Mouse (Mus musculus) layer of hippocampus, adult 18-20 months (tissue): ENCODE data around the gene 1700029F12Rik. TPM values are rescaled to one million over a fixed set of nuclear protein-coding genes. Genes with fewer than 3 reads are reported as not detected.
"Not testable (repeated sequence)": the region's sequence is repeated elsewhere in the genome, so short reads cannot be mapped to it uniquely, and the experiment has no call there.

Source experiments
- DNase-seq, 2 experiments: peaks; one replicate each; pipeline ENCODE4 v3.0.0; 2022; ENCODE audit warnings: low spot score in 2 of 2
- long read RNA-seq: library from polyadenylated mRNA; stranded (forward); transcript quantifications from one replicate; pipeline ENCODE4 v2.0.0, GENCODE M21; 2021
- total RNA-seq, 2 experiments: library from RNA; stranded (reverse); gene quantifications; 2 replicates each; pipeline ENCODE4 v1.2.3; 2021

Gene 1700029F12Rik
- total RNA-seq = not detected
- long read RNA-seq = 0 reads

DNA sequence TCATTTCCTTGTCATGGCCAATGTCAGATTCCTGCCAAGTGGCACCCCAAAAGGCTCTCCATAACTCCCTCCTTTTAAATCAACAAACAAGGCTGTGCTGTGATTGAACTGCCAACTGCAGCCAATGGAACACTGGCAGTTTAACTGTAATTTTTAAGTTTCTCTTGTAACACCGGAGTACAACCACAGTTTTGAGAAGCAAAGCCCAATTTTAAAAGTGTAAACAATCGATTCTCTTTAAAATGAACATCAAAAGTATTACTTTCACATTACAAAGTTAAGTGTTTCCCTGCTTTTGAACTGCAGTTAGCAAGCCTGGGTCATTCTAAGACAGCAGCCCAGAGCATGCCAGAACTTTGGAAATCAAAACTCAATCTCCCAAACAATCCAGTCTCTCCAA lies at the start of gene 1700029F12Rik:
Gene 1700029F12Rik (minus strand): TSS at position 101 of the 400 bp plus-strand sequence.
- no peak for DNase-seq

DNA sequence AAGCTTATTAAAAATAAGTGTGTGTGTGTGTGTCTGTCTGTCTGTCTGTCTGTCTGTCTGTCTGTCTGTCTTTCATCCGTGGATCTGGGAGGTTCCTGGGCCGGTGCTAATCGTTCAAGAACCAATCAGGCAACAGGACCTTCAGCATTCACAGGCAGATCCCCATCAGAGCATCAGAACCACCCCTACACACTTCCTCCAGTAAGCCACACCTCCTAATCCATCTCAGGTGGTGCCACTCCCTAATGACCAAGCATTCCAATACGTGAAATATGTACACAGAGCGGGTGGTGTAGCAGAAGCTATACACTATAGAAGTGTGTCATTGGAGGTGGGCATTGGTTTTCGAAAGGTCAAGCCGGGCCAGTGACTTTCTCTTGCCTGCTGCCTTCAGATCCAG lies 48.3 kb upstream of the 1700029F12Rik start:
- no peak for DNase-seq

DNA sequence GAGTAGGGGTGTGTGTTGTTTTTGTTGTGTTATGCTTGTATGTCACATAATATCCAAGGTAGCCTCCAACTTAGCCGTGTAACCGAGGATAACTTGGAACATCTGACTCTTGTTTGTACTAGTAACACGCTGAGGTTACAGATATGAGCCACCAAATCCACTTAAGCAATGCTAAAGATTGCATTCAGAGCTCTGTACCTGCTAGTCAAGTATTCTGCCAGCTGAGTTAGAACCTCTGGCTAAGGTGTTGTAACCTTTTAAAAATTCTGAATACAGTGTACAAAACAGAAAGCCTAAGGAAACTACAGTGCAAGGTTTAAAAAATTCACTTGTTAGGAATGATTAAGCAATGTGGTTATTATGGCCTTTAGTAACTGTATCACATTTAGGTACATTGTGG lies 46.5 kb upstream of the 1700029F12Rik start:
- DNase-seq = no peak

DNA sequence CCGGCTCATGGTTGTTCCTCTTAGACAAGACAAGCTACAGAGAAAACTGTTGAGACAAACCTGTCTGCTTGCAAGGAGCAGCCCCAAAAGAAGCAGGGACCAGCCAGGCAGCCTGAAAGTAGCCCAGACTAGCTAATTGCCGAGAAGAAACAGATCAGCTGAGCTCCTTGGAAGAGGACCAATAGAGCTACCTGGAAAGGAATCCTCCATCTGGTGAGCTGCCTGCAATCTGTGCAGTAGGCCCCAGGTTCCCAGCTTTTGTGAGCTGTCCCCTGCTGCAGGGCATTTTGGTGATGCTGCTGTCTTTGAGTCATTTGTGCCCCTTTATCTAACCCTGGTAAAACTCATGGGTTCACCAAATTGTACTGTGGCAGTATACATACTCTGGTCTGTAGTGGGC lies 46.0 kb upstream of the 1700029F12Rik start:
- DNase-seq = no peak

DNA sequence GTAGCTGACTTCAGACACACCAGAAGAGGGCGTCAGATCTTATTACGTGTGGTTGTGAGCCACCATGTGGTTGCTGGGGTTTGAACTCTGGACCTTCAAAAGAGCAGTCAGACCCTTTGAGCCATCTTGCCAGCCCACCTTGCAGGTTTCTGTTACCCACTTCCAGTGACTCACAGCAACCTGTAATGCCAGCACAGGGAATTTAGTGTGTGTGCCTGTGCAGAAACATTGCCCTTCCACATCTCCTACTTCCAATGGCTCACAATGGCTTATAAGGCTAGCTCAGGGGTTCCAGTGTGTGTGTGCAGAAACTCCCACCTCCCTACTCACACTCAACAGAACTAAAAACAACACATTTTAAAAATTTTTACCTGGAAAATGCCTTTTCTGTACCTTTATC lies 43.4 kb upstream of the 1700029F12Rik start:
- DNase-seq = no peak

DNA sequence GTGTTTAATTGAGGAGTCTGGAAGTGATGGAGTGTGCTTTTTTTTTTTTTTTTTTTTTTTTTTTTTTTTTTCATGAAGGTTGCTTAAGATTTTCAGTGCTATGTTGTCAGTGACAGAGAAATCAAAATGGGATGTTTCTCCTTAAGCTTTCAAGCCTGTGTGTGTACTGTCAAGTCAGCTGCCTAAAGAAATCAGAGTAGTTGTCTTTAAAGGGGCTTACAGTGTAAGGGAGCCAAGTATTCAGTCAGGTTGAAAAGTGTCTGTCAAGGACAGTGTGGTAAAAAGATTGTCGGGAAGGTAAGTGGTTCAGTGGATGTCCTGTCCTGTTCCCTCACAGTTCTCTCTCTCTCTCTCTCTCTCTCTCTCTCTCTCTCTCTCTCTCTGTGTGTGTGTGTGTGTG lies 39.3 kb upstream of the 1700029F12Rik start:
- DNase-seq = no peak

DNA sequence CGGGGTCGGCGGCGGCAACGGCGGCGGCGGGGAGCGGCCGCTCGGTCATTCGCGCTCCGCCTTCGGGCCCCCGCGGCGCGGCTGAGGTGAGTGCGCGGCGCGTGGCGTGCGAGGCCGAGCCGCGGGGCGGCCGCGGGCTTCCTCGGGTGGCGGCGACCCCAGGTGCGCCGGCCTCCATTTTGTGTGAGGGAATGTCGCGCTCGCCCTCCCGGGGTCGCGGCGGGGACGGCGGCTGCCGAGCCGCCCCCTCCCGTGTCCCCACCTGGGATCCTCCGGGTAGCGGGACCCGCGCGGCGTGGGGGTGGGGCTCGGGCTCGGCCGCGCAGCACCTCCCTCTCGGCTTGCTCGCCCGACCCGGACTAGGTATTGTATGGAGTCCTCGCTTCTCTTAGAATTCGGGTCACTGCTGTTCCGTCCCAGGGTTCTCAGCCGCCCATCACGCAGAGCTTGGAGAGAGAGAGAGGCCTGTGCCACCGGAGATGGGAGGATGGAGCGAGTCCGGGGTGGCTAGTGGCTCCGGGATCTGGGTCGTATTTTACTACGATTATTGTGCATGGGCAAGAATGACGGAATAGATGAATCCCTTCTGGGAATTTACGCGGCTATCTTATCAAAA lies 37.6 kb upstream of the 1700029F12Rik start:
- DNase-seq = peak; percentile 22 to 53

DNA sequence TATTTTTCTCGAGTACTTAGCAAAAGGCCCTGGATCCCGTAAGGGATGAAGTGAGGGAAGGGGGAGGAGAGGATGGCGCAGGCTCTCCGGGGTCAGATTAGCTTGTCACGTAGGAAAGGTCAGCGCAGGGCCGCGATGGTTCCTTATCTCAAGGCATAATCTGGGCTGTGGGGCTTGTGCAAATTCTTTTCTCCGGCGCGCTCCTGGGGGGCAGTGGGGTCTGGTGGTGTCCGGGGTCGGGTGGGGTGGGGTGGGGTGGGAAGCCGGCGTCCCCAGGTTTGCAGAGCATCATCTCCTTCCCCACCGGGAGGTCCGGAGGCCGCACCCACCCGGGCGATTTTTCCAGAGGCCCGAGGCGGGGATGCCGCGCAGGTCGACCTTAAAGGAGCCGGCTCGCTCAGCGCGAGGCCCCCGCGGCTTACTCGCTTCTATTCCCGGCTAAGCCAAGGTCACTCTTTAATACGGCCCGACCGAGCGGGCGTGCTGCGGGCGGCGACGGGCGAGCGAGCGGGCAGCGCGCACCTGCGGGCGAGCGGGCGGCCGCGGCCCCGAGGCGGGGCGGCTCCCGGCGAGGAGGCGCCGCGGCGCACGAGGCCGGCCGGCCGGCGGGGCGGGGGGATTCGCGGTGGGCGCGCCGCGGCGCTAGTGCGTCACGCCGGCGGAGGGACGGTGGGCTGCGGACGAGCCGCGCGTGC lies 36.9 kb upstream of the 1700029F12Rik start:
- peak in 1 of 2 experiments; percentile 25 for DNase-seq

DNA sequence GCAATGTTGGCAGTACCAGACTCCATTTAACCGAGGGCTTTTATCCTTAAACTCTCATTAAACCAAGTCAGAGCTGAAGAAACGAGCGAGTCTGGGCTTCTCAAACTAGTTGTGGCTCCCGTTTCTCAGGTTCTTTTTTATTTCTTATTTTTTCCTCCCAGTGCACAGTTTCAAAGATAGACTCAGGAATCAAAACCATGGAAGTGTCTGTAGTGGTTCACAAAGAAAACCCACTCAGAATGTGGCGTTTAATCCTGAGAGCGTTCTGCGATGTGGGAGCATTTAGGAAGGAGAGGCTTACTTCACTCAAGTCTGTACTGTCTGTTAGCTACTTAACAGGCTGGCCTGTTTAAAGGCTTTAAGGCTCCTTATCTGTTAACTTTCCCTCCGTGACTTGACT lies 34.0 kb upstream of the 1700029F12Rik start:
- DNase-seq = no peak

DNA sequence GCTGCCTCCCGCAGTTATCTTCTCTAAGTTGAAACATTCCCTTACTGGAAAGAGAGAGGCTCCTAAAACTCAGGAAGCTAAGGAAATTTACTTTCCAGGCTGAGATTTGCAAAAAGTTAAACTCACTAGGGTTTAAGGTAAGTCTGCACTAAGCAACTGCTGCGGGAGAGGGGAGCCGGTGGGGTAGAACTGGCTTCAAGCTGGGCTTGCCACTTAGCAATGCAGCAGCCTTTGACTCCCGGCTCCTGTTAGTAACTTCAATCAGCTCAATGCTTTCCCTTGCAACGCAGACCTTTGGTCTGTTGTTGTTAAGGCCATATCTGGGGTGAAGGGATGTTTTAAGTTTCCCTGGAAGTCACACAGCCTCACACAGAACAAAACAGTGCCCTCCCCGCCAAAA lies 33.5 kb upstream of the 1700029F12Rik start:
- no peak for DNase-seq

DNA sequence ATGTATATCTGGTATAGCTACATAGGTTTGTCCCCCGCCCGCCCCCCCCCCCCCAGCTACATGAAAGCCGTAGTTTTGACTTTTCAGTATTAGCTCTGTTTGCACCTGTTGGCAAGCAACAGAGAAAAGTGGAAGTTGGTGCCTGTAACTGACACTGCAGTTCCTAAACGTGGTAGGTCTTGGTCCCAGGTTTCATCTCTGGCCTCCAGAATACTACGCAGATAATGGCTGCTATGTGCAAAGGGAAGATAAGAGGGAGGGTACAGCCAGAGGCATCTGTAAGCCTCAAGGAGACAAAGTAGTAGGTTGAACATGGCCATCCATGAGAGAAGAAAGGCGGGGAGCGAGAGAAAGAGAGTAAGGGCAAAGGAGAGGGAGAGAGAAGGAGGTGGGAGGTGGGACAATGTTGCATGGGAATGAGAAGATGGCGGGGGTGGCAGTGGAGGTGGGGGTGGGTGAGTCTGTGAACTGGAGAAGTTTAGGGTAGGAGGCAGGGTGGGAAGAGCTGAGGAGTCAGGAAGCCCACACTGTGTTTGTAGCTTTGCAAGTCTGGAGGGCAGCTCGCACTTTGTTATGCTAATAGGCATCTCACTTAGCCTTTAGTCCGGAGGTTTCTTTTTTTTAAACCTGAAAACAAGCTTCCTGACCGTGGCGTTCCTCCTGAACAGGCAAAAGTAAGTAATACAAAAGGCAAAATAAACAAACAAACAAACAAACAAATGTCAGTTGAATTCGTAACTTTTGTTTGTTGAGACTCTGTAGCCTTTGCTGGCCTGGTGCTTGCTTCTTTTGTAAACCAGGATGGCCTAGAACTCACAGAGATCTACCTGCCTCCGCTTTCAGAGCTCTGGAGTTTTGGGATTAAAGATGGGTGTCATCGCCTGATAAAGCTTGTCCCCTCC lies 32.7 kb upstream of the 1700029F12Rik start, which contains the start of gene Fam169a:
Gene Fam169a (plus strand): TSS at position 638 of the 902 bp plus-strand sequence.
- DNase-seq = no peak

DNA sequence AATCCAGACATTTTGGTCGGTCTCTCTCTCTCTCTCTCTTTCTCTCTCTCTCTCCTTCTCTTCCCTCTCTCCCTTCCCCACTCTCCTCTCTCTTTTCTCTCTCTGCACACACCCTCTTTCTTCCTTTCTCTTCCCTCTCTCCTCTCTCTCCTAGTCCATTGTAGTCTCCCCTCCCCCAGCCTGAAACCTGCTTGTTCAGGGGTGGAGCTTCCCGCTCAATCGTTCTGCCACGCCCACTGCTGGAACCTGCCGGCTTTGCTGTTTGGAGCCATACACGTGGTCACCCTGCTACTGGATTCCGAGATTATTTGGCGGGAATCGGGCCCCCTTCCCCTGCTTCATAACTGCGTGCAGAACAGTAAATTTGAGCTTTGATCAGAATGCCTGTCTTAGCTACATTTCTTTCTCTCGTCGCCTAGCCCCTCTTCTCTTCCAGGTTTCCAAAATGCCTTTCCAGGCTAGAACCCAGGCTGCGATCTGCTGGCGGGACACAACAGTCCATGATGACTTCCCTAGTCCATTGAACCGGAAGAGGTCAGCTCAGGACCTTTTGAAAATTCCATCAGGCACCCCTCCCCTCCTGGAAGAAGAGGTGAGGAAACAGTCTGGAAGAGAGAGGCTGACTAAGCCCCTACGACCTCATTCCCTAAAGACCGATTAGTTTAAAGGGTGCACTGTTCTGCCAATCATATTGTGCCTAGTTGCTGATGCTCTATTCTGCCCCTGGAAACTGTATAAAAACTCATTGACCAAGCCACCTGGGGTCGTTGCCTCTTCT lies 30.9 kb upstream of the 1700029F12Rik start:
- DNase-seq = not testable (repeated sequence)

DNA sequence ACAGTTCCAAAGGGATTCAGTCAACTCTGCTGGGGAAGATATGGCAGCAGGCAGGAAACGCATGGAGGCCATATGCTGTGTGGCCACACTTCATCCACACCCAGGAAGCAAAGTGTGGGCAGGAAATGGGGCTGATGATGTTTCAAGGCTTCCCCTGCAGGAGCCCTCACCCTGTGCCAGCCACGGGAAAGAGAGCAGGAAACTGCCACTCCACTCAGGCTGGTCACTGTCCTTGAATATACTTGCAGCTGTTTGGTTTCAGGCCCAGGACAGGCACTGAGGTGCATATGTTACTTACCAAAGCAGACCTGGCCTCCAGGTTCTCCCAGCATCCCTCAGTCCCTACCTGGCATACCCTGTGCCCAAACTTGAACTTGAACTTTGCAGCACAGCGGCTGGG lies 30.3 kb upstream of the 1700029F12Rik start:
- DNase-seq = no peak

DNA sequence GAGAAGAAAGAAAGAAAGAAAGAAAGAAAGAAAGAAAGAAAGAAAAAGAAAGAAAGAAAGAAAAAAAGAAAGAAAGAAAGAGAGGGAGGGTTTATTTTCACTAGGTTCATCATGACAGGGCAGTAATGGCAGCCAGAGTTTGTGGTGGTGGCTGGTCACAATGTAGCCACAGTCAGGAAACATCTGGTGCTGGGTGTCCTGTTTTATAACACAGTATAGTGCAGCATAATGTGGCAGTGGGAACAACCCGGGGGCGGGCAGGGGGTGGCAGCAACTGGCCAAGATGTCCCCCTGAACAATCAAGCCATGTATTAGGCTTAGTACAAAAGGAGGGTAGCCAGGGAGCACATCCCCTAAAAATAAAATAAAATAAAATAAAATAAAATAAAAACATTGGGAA lies 29.3 kb upstream of the 1700029F12Rik start:
- DNase-seq = no peak

DNA sequence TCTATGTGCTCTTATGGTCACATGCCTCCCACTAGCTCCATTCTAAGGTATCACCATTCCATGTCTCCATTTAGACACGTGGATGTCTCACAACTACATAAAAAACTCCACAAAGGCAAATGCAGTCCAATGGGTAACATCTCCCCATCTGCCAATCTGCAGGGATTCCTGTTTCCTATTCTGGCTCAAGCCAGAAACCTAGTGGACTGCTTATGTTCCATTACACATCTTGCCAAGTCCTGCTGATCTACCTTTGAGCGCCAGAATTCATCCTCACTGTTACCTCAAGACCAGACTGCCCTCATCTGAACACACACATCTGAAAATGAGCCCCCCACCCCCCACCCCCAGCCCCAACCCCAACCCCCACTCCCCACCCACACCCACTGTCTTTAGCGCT lies 28.0 kb upstream of the 1700029F12Rik start:
- no peak for DNase-seq

DNA sequence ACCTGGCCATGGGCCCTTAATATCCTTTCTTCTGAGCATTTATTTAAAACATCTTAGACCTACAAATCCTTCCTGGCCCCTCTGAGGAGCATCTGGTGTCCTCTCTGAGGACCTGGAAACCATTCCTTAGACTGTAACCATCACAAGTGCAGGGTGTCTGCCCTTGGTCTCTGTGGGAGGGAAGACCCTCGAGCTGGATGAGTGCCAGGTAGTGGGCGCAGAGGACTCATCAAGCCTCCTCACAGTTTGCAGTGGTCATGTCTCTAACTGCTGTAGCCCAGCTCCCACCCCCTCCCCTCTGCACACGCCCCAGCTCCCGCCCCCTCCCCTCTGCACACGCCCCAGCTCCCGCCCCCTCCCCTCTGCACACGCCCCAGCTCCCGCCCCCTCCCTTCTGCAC lies 26.2 kb upstream of the 1700029F12Rik start:
- DNase-seq = no peak

DNA sequence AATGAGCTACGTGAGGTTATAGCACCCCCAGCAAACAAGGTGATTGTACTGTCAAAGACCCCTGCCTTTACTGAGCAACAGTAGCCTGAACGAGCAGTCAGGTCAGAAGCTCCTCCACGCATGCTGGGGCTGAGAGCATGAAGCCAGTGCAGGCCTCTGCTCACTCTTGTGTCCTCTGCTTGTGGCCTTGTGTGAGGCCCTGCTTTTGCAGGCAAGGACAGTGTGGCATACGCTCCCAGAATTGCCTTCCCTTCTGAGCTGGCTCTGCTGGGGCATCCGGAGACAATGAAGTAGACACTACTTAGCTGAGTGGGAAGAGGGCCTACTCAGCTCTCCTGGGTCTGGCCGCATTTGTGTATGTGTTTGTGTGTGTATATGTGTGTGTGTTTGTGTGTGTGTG lies 25.6 kb upstream of the 1700029F12Rik start:
- no peak for DNase-seq

DNA sequence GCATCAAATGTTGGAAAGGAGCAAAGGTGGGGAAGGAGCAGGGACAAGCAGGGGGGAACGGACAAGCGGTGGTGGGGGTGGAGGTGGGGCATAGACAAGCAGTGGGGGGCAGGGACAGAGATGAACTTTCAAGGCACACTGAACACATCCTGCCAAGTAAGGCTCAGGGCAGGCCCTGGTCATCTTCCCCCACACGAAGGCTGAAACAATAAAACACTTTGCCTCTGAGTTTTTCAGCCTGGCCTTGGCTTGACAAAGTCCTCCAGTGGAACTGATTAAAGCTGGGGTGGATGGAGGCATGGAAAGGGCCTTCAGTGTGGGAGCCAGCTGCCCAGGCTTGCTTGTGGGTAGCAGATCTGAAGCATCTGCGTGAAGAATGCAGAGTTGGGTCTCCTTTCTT lies 23.7 kb upstream of the 1700029F12Rik start:
- no peak for DNase-seq

DNA sequence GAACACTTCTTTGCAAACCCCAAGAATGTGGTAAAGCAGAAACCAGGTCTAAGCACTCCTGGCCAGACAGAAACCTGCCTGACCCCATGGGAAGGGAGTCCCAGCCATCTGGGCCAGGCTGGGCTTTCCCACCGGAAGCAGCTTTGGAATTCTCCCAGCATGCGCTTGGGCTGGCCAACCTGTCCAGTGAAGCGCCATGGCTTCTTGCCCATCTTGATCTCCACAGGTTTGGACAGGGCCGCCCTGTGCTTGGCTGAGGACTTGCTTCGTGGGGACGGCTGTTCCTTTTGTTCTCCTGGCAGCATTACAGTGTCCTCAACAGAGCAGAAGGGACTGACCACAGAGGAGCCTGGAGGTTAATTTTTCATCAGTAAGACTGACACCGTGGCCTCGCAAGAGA lies 19.7 kb upstream of the 1700029F12Rik start:
- no peak for DNase-seq

DNA sequence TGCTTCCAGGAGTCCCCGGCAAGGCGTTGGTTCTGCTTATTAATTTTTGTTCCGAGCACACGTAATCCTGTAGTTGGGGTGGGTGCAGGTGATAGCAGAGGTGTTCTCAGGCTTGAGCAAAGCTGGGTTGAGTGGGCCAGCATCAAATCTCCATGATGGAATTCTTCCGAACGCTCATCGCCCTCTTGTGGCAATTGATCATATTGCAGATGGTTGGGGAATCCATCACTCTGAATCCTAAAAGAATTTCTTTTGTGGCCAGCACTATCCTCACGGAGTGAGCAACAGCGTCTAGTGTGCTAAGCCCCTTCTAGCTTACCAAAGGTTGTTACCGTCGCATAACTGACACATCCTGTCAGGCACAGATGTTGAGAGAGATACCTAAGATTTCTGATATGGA lies 18.5 kb upstream of the 1700029F12Rik start:
- DNase-seq = peak; percentile 51 to 87

DNA sequence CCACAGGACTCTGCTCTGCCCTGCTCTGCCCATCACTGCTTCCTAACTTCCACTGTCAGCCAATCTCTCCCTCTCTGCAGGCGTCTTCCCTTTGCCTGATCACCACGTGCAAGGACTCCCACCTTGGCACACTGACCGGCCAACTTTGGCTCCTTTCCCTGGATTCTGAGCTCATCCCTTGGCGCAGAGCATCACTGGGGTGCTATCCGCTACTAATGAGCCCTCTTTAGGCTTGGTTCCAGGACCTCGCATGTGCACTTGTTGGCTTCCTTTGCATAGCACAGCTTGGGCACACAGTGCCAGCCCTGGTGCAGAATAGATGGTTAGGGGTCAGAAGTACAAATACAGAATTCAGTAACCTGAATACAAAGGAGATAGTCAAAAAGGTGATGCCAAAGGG lies 17.0 kb upstream of the 1700029F12Rik start:
- peak in 1 of 2 experiments; percentile 15 for DNase-seq
